Mouse (Mus musculus) liver, postnatal 0 days (tissue): ENCODE results near the gene Sumo2.

ENCODE experiments used
- CTCF ChIP-seq: sonication (generic); IDR thresholded peaks from 2 replicates; pipeline ENCODE4 v1.5.1; 2016; ENCODE audit warnings: antibody characterized with exemption, low read depth
- EP300 ChIP-seq: IDR thresholded peaks from 2 replicates; pipeline ENCODE4 v1.6.1; 2016; ENCODE audit warnings: antibody characterized with exemption, low read depth, mild to moderate bottlenecking

- TF ChIP-seq CTCF (no peak), EP300 (no peak)
Measured at GRCm38 (mm10) chr11:115582913-115583606, 47.0 kb upstream of the Sumo2 start.
